Mouse (Mus musculus): ENCODE measurements at regions not wholly inside any gene's neighbourhood (a gene's known extent, or its start where the extent isn't known, plus 50 kb on each side); places are given as distances from the start of the nearest gene placed in this dataset.

DNA sequence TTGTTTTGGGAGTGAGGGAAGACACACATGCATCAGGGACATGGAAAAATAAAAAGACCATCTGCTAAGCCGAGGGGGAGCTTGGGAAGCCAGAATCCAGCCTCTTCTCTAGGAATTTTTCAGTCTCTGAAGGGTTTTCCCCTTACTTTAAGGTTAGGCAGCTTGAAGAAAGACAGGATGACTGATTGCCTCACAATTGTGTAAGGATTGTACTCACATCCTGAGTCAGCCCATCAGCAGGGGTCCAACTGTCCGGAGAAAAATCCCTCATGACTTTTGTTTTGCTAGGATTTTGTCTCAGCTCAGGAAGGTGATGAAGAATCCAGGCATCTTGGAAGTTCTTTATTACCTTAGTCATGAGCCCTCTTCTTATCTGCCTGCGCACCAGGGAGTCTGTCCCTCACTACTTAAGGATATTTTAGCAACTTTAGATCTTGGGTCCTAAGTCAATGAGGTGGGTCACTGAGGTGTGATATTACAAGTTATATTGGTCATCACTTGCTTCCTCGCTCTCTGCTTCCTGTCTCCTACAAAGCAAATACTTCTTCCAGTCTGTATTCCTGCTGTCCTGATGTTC is 65.8 kb upstream of the Bmp2k start:
- DNase-seq (ENCODE audit: low read depth) = peak; percentile 44

DNA sequence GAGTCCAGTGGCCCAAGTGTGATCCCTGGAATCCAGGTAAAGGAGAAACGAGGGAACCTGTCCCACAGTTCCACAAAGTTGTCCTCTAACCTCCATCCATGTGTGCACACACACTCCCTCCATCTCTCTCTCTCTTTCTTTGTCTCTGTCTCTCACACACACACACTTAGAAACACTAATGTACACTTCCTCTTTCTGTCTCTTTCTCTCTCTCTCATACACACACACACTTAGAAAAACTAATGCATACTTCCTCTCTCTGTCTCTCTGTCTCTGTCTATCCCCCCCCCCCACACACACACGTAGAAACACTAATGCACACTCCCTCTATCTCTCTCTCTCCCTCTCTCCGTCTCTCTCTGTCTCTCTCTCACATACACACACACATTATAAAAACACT is 61.2 kb upstream of the Bmp2k start:
- no peak for DNase-seq (ENCODE audit: low read depth)

- no peak for DNase-seq (ENCODE audit: low read depth)
Observed at GRCm38 (mm10) chr5:96938718-96939117, 58.8 kb upstream of the Bmp2k start.

GRCm38 (mm10) chr5:96939273-96939672 is 58.2 kb upstream of the Bmp2k start:
- no peak for DNase-seq (ENCODE audit: low read depth)

- DNase-seq (ENCODE audit: low read depth) = peak; percentile 25
Observed at GRCm38 (mm10) chr5:96940170-96941086, 57.1 kb upstream of the Bmp2k start.

GRCm38 (mm10) chr5:96941087-96941468 is 56.4 kb upstream of the Bmp2k start:
- no peak for DNase-seq (ENCODE audit: low read depth)

DNA sequence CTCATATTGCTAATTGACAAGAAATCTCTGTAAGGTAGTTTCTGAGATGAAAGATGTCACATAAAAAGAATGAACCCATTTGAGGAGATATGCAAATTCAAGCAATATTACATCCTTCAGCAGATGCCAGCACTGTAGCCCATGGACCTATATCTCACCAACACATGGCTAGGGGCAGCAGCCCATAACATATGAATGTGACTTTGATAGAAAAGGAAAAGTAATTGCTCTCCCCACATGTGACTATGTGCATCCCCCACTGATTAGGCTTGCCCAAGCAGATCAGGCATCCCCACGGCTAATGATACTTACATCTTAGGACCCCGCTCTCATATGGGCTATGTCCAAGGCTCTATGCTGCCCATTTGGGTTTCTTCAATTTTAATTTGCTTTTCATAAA is 56.0 kb upstream of the Bmp2k start:
- no peak for DNase-seq (ENCODE audit: low read depth)
